In genomic region chr1:144202939-144203338, GRCm38 (mm10) we compare ENCODE assay signal across 29 mouse cellular contexts. TPM values are rescaled to one million over a fixed set of nuclear protein-coding genes. Genes with fewer than 3 reads are reported as not detected.
DNase-seq lines count a peak whose midpoint lies in the region; ATAC-seq and TF ChIP-seq lines count a peak whose summit lies in the region.
"Had no signal": no experiment of that assay in that cellular context is flagged by ENCODE, and none has a peak within 500 bp of the region (broad histone marks: within the 10 kb centered on the region; RNA-seq: fewer than 3 reads in every experiment).

No protein-coding gene starts in this region.

- H3K4me3 ChIP-seq in liver, postnatal 0 days (ENCODE audit: low read depth, low read length): no peak overlapping the region
- H3K4me3 ChIP-seq in hindbrain, embryonic 13.5 days: no peak overlapping the region
- H3K4me3 ChIP-seq: embryonic facial prominence, embryonic 12.5 days; heart, embryonic 15.5 days; hindbrain, embryonic 10.5 days; left cerebral cortex, adult 2 months; stomach, embryonic 15.5 days had no signal

- H3K27ac ChIP-seq in liver, postnatal 0 days (ENCODE audit: low read depth): no peak overlapping the region
- H3K27ac ChIP-seq in hindbrain, embryonic 13.5 days: no peak overlapping the region
- H3K27ac ChIP-seq: embryonic facial prominence, embryonic 12.5 days; heart, embryonic 15.5 days; hindbrain, embryonic 10.5 days; left cerebral cortex, adult 2 months; stomach, embryonic 15.5 days had no signal

- peak; percentile 17 for DNase-seq in thymus, postnatal 0 days (ENCODE audit: low spot score)
- no peak for DNase-seq in thymus, postnatal 36 days
- peak; percentile 14 for DNase-seq in brain, adult 2 months (ENCODE audit: low read depth, low spot score)
- DNase-seq in liver, postnatal 0 days: no peak
- no peak for DNase-seq in heart, postnatal 14 days
- DNase-seq: cerebellum, adult 2 months; gastrocnemius, postnatal 14 days; kidney, adult 8-10 months; kidney, postnatal 25 days; lung, embryonic 14.5 days; lung, postnatal 36 days; right cerebral cortex, postnatal 14 days; spleen, adult 18-20 months had no signal

- H3K36me3 ChIP-seq in liver, postnatal 0 days (replicated peaks; ENCODE audit: insufficient read depth, low read length): no peaks in the 10 kb centered on the region
- no peaks in the 10 kb centered on the region for H3K36me3 ChIP-seq in hindbrain, embryonic 13.5 days
- H3K36me3 ChIP-seq: embryonic facial prominence, embryonic 12.5 days; heart, embryonic 15.5 days; hindbrain, embryonic 10.5 days; stomach, embryonic 15.5 days had no signal

- peak; percentile 31 for ATAC-seq in megakaryocyte, adult 5-6 weeks (ENCODE audit: poor library complexity, severe bottlenecking)
- ATAC-seq in erythroblast, adult 5-6 weeks (replicated peaks; ENCODE audit: low FRiP score, poor library complexity, severe bottlenecking): no peak
- no peak for ATAC-seq in liver, postnatal 0 days
- ATAC-seq in hindbrain, embryonic 13.5 days (ENCODE audit: low FRiP score): no peak
- ATAC-seq: forebrain, embryonic 14.5 days had no signal

- no peak for TF ChIP-seq CTCF in liver, postnatal 0 days (IDR thresholded peaks at IDR 0.05; ENCODE audit: low read depth)

- 43% methylated on average over 4 of the region's 4 CpGs for WGBS in liver, postnatal 0 days (ENCODE audit: insufficient replicate concordance)
- WGBS in hindbrain, embryonic 13.5 days: 91% methylated on average over 4 of the region's 4 CpGs

- intact Hi-C loops in heart, postnatal 14 days (cut with DNase I): loop anchor here (10.0 kb wide), 1 partner anchor 198 kb away; the partner anchor contains the start of gene Rgs2

- no peaks in the 10 kb centered on the region for H3K27me3 ChIP-seq in liver, postnatal 0 days (ENCODE audit: insufficient read depth, low read length)
- no peaks in the 10 kb centered on the region for H3K27me3 ChIP-seq in hindbrain, embryonic 13.5 days
- H3K27me3 ChIP-seq: embryonic facial prominence, embryonic 12.5 days; heart, embryonic 15.5 days; stomach, embryonic 15.5 days had no signal

- no peak overlapping the region for H3K4me2 ChIP-seq in liver, postnatal 0 days (ENCODE audit: low read depth, low read length)
- H3K4me2 ChIP-seq in hindbrain, embryonic 13.5 days: no peak overlapping the region
- H3K4me2 ChIP-seq: embryonic facial prominence, embryonic 12.5 days; heart, embryonic 15.5 days; liver, embryonic 11.5 days; lung, embryonic 14.5 days; midbrain, embryonic 11.5 days; stomach, embryonic 15.5 days had no signal

- H3K4me1 ChIP-seq in liver, postnatal 0 days (ENCODE audit: insufficient read depth): no peaks in the 10 kb centered on the region
- no peaks in the 10 kb centered on the region for H3K4me1 ChIP-seq in hindbrain, embryonic 13.5 days (replicated peaks)
- H3K4me1 ChIP-seq: embryonic facial prominence, embryonic 12.5 days; heart, embryonic 15.5 days; hindbrain, embryonic 10.5 days; stomach, embryonic 15.5 days had no signal

- H3K9me3 ChIP-seq in liver, postnatal 0 days (ENCODE audit: low read length): no peaks in the 10 kb centered on the region
- no peaks in the 10 kb centered on the region for H3K9me3 ChIP-seq in hindbrain, embryonic 13.5 days
- H3K9me3 ChIP-seq: embryonic facial prominence, embryonic 12.5 days; heart, embryonic 15.5 days; hindbrain, embryonic 10.5 days; stomach, embryonic 15.5 days had no signal

- no peak for TF ChIP-seq EP300 in liver, postnatal 0 days (IDR thresholded peaks at IDR 0.05; ENCODE audit: low read depth)

- no peak overlapping the region for H3K9ac ChIP-seq in liver, postnatal 0 days (replicated peaks)
- no peak overlapping the region for H3K9ac ChIP-seq in hindbrain, embryonic 13.5 days
- H3K9ac ChIP-seq: embryonic facial prominence, embryonic 12.5 days; heart, embryonic 15.5 days; lung, embryonic 14.5 days; stomach, embryonic 15.5 days had no signal

RNA-seq across cellular contexts. Expression of gene Rgs13, which starts 25.8 kb away (rescaled TPM):
- polyA plus RNA-seq in thymus, postnatal 0 days (2015; fragmentation: Nextera tagmentation; extraction: Ambion mirVana): 0.34 and 0.62 TPM in 2 replicates
- not detected in 2 replicates for total RNA-seq in megakaryocyte, adult 5-6 weeks (2015)
- total RNA-seq in megakaryocyte, adult 5-6 weeks (2017): not detected in 2 replicates
- total RNA-seq in erythroblast, adult 5-6 weeks (2015; ENCODE audit: low replicate concordance): not detected in 2 replicates
- total RNA-seq in erythroblast, adult 5-6 weeks (2017; ENCODE audit: low replicate concordance): not detected in 2 replicates
- not detected in 2 replicates for polyA plus RNA-seq in liver, postnatal 0 days (2015; fragmentation: Nextera tagmentation; extraction: Ambion mirVana)
- polyA plus RNA-seq in hindbrain, embryonic 13.5 days (2015; fragmentation: Nextera tagmentation; extraction: Ambion mirVana): 0.77 and 0.94 TPM in 2 replicates
- not detected for total RNA-seq in heart, postnatal 14 days (2021)
- total RNA-seq: adrenal gland, postnatal 36 days; heart, adult 8-10 months had no signal
- polyA plus RNA-seq: cerebellum, adult 2 months; intestine, embryonic 14.5 days; limb, embryonic 11.5 days; liver, embryonic 11.5 days; lung, embryonic 14.5 days had no signal

RNA-seq across cellular contexts. Expression of gene Rgs1, which starts 46.1 kb away (rescaled TPM):
- 5.7 and 6.5 TPM in 2 replicates for polyA plus RNA-seq in thymus, postnatal 0 days (2015; fragmentation: Nextera tagmentation; extraction: Ambion mirVana)
- total RNA-seq in megakaryocyte, adult 5-6 weeks (2015): 18.4 and 22.9 TPM in 2 replicates
- 53.3 and 60.5 TPM in 2 replicates for total RNA-seq in megakaryocyte, adult 5-6 weeks (2017)
- total RNA-seq in erythroblast, adult 5-6 weeks (2015; ENCODE audit: low replicate concordance): 0.38 and 5.2 TPM in 2 replicates
- total RNA-seq in erythroblast, adult 5-6 weeks (2017; ENCODE audit: low replicate concordance): 4.9 and 8.9 TPM in 2 replicates
- polyA plus RNA-seq in liver, postnatal 0 days (2015; fragmentation: Nextera tagmentation; extraction: Ambion mirVana): 1.8 and 2.8 TPM in 2 replicates
- polyA plus RNA-seq in hindbrain, embryonic 13.5 days (2015; fragmentation: Nextera tagmentation; extraction: Ambion mirVana): 0.19 TPM in 1 of 2 replicates, not detected in the other
- under 1 TPM in 1 of 2 experiments, not detected in 1; 0.32 TPM for total RNA-seq in heart, postnatal 14 days (2021)
- total RNA-seq: gastrocnemius, postnatal 14 days had no signal
- polyA plus RNA-seq: cerebellum, adult 2 months; forebrain, embryonic 14.5 days; hindbrain, embryonic 10.5 days; intestine, embryonic 14.5 days; limb, embryonic 11.5 days; midbrain, embryonic 11.5 days; neural tube, embryonic 14.5 days had no signal

Comparison
In these comparisons a context has a peak if more than half of its experiments do, and no peak if none do; other contexts are left out.
1. DNase-seq: peak in thymus, postnatal 0 days (single experiment) and brain, adult 2 months (single experiment); none in thymus, postnatal 36 days (0 of 2), liver, postnatal 0 days (single experiment) and heart, postnatal 14 days (0 of 2).